In the genomic region with DNA sequence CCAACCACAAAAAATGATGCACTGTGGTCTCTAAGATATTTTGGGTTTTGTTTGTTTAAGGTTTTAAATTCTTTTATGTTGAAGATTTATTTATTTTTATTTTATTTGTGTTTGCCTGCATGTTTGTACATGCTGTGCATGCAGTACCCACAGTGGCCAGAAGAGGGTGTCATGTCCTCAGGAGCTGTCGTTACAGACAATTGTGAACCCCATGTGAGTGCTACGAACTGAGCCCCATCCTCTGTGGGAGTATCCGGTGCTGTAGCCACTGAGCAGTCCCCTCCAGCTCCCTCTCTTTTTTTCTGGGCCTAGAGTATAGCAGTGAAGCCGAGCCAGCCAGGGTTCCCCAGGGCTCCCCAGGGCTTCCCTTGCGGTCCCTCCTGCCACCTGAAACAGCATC, we compare ENCODE assay signal across 10 mouse cellular contexts. TPM values are rescaled to one million over a fixed set of nuclear protein-coding genes. Genes with fewer than 3 reads are reported as not detected.
DNase-seq lines count a peak whose midpoint lies in the region; ATAC-seq and TF ChIP-seq lines count a peak whose summit lies in the region.
"Had no signal": no experiment of that assay in that cellular context is flagged by ENCODE, and none has a peak within 500 bp of the region (broad histone marks: within the 10 kb centered on the region; RNA-seq: fewer than 3 reads in every experiment).

No protein-coding gene starts in this region.

- H3K36me3 ChIP-seq in heart, postnatal 0 days (replicated peaks; ENCODE audit: control insufficient read depth, insufficient read depth, low read length): no peaks in the 10 kb centered on the region
- H3K36me3 ChIP-seq in spleen, adult 2 months (ENCODE audit: control insufficient read depth, insufficient read depth, low read length): no peaks in the 10 kb centered on the region
- H3K36me3 ChIP-seq: limb, embryonic 12.5 days had no signal

- no peak for TF ChIP-seq EP300 in heart, postnatal 0 days (IDR thresholded peaks at IDR 0.05; ENCODE audit: low read depth)

- no peak for ATAC-seq in heart, postnatal 0 days (ENCODE audit: insufficient read depth, low read depth)
- no peak for ATAC-seq in frontal cortex, adult (ENCODE audit: low TSS enrichment)
- ATAC-seq: midbrain, embryonic 16.5 days had no signal

- no peak overlapping the region for H3K27ac ChIP-seq in heart, postnatal 0 days (ENCODE audit: low read depth)
- H3K27ac ChIP-seq in spleen, adult 2 months (ENCODE audit: insufficient read depth, low read length): no peak overlapping the region
- no peak overlapping the region for H3K27ac ChIP-seq in bone marrow macrophage, adult 2 months (ENCODE audit: insufficient read depth, low read depth, low read length)
- H3K27ac ChIP-seq: limb, embryonic 12.5 days had no signal

- H3K4me2 ChIP-seq in heart, postnatal 0 days (ENCODE audit: low read depth, low read length): no peak overlapping the region
- H3K4me2 ChIP-seq: limb, embryonic 12.5 days had no signal

- DNase-seq in heart, postnatal 0 days (ENCODE audit: low spot score): no peak
- DNase-seq in heart, postnatal 14 days: no peak
- no peak for DNase-seq in spleen, adult 2 months (ENCODE audit: low read depth in 1 of 2, low spot score in 2 of 2)
- no peak for DNase-seq in spleen, adult 12 weeks (ENCODE audit: low spot score)
- peak; percentile 80 for DNase-seq in testis, postnatal 10 days (ENCODE audit: low spot score)
- DNase-seq in ovary, adult 18-20 months (ENCODE audit: low spot score): no peak

- H3K4me3 ChIP-seq in heart, postnatal 0 days (ENCODE audit: low read depth, low read length): no peak overlapping the region
- H3K4me3 ChIP-seq in spleen, adult 2 months (ENCODE audit: extremely low read depth, insufficient read depth, insufficient read length): no peak overlapping the region
- H3K4me3 ChIP-seq in bone marrow macrophage, adult 2 months (ENCODE audit: insufficient read depth, low read length): no peak overlapping the region
- H3K4me3 ChIP-seq: limb, embryonic 12.5 days had no signal

- H3K27me3 ChIP-seq in heart, postnatal 0 days (ENCODE audit: control insufficient read depth, insufficient read depth, low read length): no peaks in the 10 kb centered on the region
- no peaks in the 10 kb centered on the region for H3K27me3 ChIP-seq in spleen, adult 2 months (ENCODE audit: control insufficient read depth, insufficient read depth, low read length)
- H3K27me3 ChIP-seq: limb, embryonic 12.5 days had no signal

- H3K4me1 ChIP-seq in heart, postnatal 0 days (ENCODE audit: control insufficient read depth, insufficient read depth): no peaks in the 10 kb centered on the region
- H3K4me1 ChIP-seq in spleen, adult 2 months (ENCODE audit: control insufficient read depth, insufficient read depth, insufficient read length): peaks cover 8% of the 10 kb centered on the region; the same call in 1 of the 2 replicates
- H3K4me1 ChIP-seq in bone marrow macrophage, adult 2 months (ENCODE audit: control insufficient read depth, insufficient read depth, low read length): no peaks in the 10 kb centered on the region

- peak; percentile 45 for TF ChIP-seq CTCF in heart, postnatal 0 days (IDR thresholded peaks at IDR 0.05; ENCODE audit: low read depth)
- TF ChIP-seq CTCF in spleen, adult 2 months (IDR thresholded peaks at IDR 0.05; ENCODE audit: extremely low read depth, insufficient read depth, insufficient read length, insufficient replicate concordance): peak; percentile 37; the same call in 1 of the 2 replicates
- peak; percentile 49 for TF ChIP-seq CTCF in bone marrow macrophage, adult 2 months (IDR thresholded peaks at IDR 0.05; ENCODE audit: low read depth, low read length)

- intact Hi-C loops in heart, postnatal 14 days (cut with DNase I): loop anchor here (10.0 kb wide), 1 partner anchor 52 kb away; the partner anchor contains the start of genes BC025920 and Tle6

- WGBS in heart, postnatal 0 days: 85% methylated on average over 5 of the region's 5 CpGs
- 60% methylated on average over 5 of the region's 5 CpGs for WGBS in spleen, adult 2 months

- no peak overlapping the region for H3K9ac ChIP-seq in heart, postnatal 0 days (replicated peaks; ENCODE audit: low read depth, low read length)
- H3K9ac ChIP-seq: limb, embryonic 12.5 days had no signal

- H3K9me3 ChIP-seq in heart, postnatal 0 days (replicated peaks; ENCODE audit: control insufficient read depth, low read length): no peaks in the 10 kb centered on the region

- no peak for TF ChIP-seq POLR2A in spleen, adult 2 months (IDR thresholded peaks at IDR 0.05; ENCODE audit: low read depth, low read length)
- TF ChIP-seq POLR2A in bone marrow macrophage, adult 2 months (IDR thresholded peaks at IDR 0.05; ENCODE audit: borderline replicate concordance, low read depth, low read length): no peak

RNA-seq across cellular contexts. Expression of gene Aes, which starts 6.1 kb away (rescaled TPM):
- 851 and 870 TPM in 2 replicates for total RNA-seq in heart, postnatal 0 days (2014; rRNA removed; ENCODE audit: low replicate concordance)
- polyA plus RNA-seq in heart, postnatal 0 days (2015; fragmentation: Nextera tagmentation; extraction: Ambion mirVana): 765 and 767 TPM in 2 replicates
- 100 to 1,000 TPM; 900 to 948 TPM for total RNA-seq in heart, postnatal 14 days (2021)
- 702 and 1,172 TPM in 2 replicates for polyA plus RNA-seq in spleen, adult 2 months (2012; rRNA removed)
- 478 and 551 TPM in 2 replicates for polyA plus RNA-seq in bone marrow macrophage, adult 2 months (2012; ENCODE audit: insufficient read depth, insufficient read length, missing spikeins)

RNA-seq across cellular contexts. Expression of gene Gna11, which starts 8.2 kb away (rescaled TPM):
- 68.2 and 83.9 TPM in 2 replicates for total RNA-seq in heart, postnatal 0 days (2014; rRNA removed; ENCODE audit: low replicate concordance)
- polyA plus RNA-seq in heart, postnatal 0 days (2015; fragmentation: Nextera tagmentation; extraction: Ambion mirVana): 50.1 and 52.4 TPM in 2 replicates
- 10 to 100 TPM; 50.6 to 51.6 TPM for total RNA-seq in heart, postnatal 14 days (2021)
- 33.8 and 38.9 TPM in 2 replicates for polyA plus RNA-seq in spleen, adult 2 months (2012; rRNA removed)
- polyA plus RNA-seq in bone marrow macrophage, adult 2 months (2012; ENCODE audit: insufficient read depth, insufficient read length, missing spikeins): 10.1 and 10.5 TPM in 2 replicates

RNA-seq across cellular contexts. Expression of gene Tle2, which starts 21.1 kb away (rescaled TPM):
- total RNA-seq in heart, postnatal 0 days (2014; rRNA removed; ENCODE audit: low replicate concordance): 6.8 and 10.4 TPM in 2 replicates
- 11.1 and 11.9 TPM in 2 replicates for polyA plus RNA-seq in heart, postnatal 0 days (2015; fragmentation: Nextera tagmentation; extraction: Ambion mirVana)
- total RNA-seq in heart, postnatal 14 days (2021): 10 to 100 TPM in 1 of 2 experiments, 1 to 10 TPM in 1; 9.4 to 11.2 TPM
- 49.9 and 58.6 TPM in 2 replicates for polyA plus RNA-seq in spleen, adult 2 months (2012; rRNA removed)
- 17.9 and 24.5 TPM in 2 replicates for polyA plus RNA-seq in bone marrow macrophage, adult 2 months (2012; ENCODE audit: insufficient read depth, insufficient read length, missing spikeins)

RNA-seq across cellular contexts. Expression of gene Gna15, which starts 29.2 kb away (rescaled TPM):
- total RNA-seq in heart, postnatal 0 days (2014; rRNA removed; ENCODE audit: low replicate concordance): 0.35 TPM in 1 of 2 replicates, not detected in the other
- 0.59 and 0.63 TPM in 2 replicates for polyA plus RNA-seq in heart, postnatal 0 days (2015; fragmentation: Nextera tagmentation; extraction: Ambion mirVana)
- total RNA-seq in heart, postnatal 14 days (2021): under 1 TPM; 0.73 to 0.76 TPM
- polyA plus RNA-seq in spleen, adult 2 months (2012; rRNA removed): 14.8 and 15.1 TPM in 2 replicates
- polyA plus RNA-seq in bone marrow macrophage, adult 2 months (2012; ENCODE audit: insufficient read depth, insufficient read length, missing spikeins): 23.5 and 24.2 TPM in 2 replicates

RNA-seq across cellular contexts. Expression of gene Tle6, which starts 47.6 kb away (rescaled TPM):
- total RNA-seq in heart, postnatal 0 days (2014; rRNA removed; ENCODE audit: low replicate concordance): 18.6 and 41.4 TPM in 2 replicates
- 19.3 and 23.1 TPM in 2 replicates for polyA plus RNA-seq in heart, postnatal 0 days (2015; fragmentation: Nextera tagmentation; extraction: Ambion mirVana)
- total RNA-seq in heart, postnatal 14 days (2021): 10 to 100 TPM in 1 of 2 experiments, 1 to 10 TPM in 1; 8.0 to 10.2 TPM
- 14.3 and 15.6 TPM in 2 replicates for polyA plus RNA-seq in spleen, adult 2 months (2012; rRNA removed)
- 42.3 and 47.9 TPM in 2 replicates for polyA plus RNA-seq in bone marrow macrophage, adult 2 months (2012; ENCODE audit: insufficient read depth, insufficient read length, missing spikeins)
